Mouse (Mus musculus): ENCODE data around the gene Rasgrp3. TPM values are rescaled to one million over a fixed set of nuclear protein-coding genes. Genes with fewer than 3 reads are reported as not detected.
"Not testable (repeated sequence)": the region's sequence is repeated elsewhere in the genome, so short reads cannot be mapped to it uniquely, and the experiment has no call there.

Gene Rasgrp3
- polyA plus RNA-seq, 1 experiment from 2014 or later: 28.8 TPM

GRCm38 (mm10) chr17:75449022-75449421, 13.3 kb downstream of the Rasgrp3 start:
- Histone ChIP-seq H3K4me2 (replicated peaks; ENCODE audit: low read depth, low read length) (no peak overlapping the region), H3K9me3 (ENCODE audit: control insufficient read depth, low read length) (no peaks in the 10 kb centered on the region), H3K36me3 (ENCODE audit: control insufficient read depth, insufficient read depth, low read length) (no peaks in the 10 kb centered on the region), H3K27me3 (ENCODE audit: control insufficient read depth, insufficient read depth, low read length) (no peaks in the 10 kb centered on the region), H3K4me3 (ENCODE audit: low read length) (no peak overlapping the region), H3K27ac (ENCODE audit: low read depth, low read length) (no peak overlapping the region), H3K9ac (ENCODE audit: low read depth, low read length) (no peak overlapping the region), H3K4me1 (ENCODE audit: control insufficient read depth, insufficient read depth, low read length) (no peaks in the 10 kb centered on the region)
- 71% methylated on average over 1 of the region's 1 CpGs for WGBS
- no peak for ATAC-seq (ENCODE audit: low FRiP score, low TSS enrichment)

- Histone ChIP-seq H3K9me3 (ENCODE audit: control insufficient read depth, low read length) (no peaks in the 10 kb centered on the region), H3K4me1 (ENCODE audit: control insufficient read depth, insufficient read depth, low read length) (no peaks in the 10 kb centered on the region), H3K36me3 (ENCODE audit: control insufficient read depth, insufficient read depth, low read length) (no peaks in the 10 kb centered on the region), H3K4me2 (replicated peaks; ENCODE audit: low read depth, low read length) (no peak overlapping the region), H3K9ac (ENCODE audit: low read depth, low read length) (no peak overlapping the region), H3K27me3 (ENCODE audit: control insufficient read depth, insufficient read depth, low read length) (no peaks in the 10 kb centered on the region), H3K4me3 (ENCODE audit: low read length) (no peak overlapping the region), H3K27ac (ENCODE audit: low read depth, low read length) (no peak overlapping the region)
- no peak for ATAC-seq (ENCODE audit: low FRiP score, low TSS enrichment)
- WGBS: 81% methylated on average over 4 of the region's 4 CpGs
Measured at GRCm38 (mm10) chr17:75452313-75452712, 16.6 kb downstream of the Rasgrp3 start.

GRCm38 (mm10) chr17:75453639-75454038, 17.9 kb downstream of the Rasgrp3 start:
- H3K9me3 ChIP-seq (ENCODE audit: control insufficient read depth, low read length): no peaks in the 10 kb centered on the region
- H3K4me1 ChIP-seq (ENCODE audit: control insufficient read depth, insufficient read depth, low read length): no peaks in the 10 kb centered on the region
- ATAC-seq (ENCODE audit: low FRiP score, low TSS enrichment): no peak
- H3K27me3 ChIP-seq (ENCODE audit: control insufficient read depth, insufficient read depth, low read length): no peaks in the 10 kb centered on the region
- H3K9ac ChIP-seq (ENCODE audit: low read depth, low read length): no peak overlapping the region
- no peaks in the 10 kb centered on the region for H3K36me3 ChIP-seq (ENCODE audit: control insufficient read depth, insufficient read depth, low read length)
- no peak overlapping the region for H3K27ac ChIP-seq (ENCODE audit: low read depth, low read length)
- no peak overlapping the region for H3K4me3 ChIP-seq (ENCODE audit: low read length)
- H3K4me2 ChIP-seq (replicated peaks; ENCODE audit: low read depth, low read length): no peak overlapping the region

- not testable (repeated sequence) for H3K4me2 ChIP-seq (replicated peaks; ENCODE audit: low read depth, low read length); H3K9ac ChIP-seq (ENCODE audit: low read depth, low read length); H3K9me3 ChIP-seq (ENCODE audit: control insufficient read depth, low read length); H3K4me3 ChIP-seq (ENCODE audit: low read length); H3K27ac ChIP-seq (ENCODE audit: low read depth, low read length); H3K36me3 ChIP-seq (ENCODE audit: control insufficient read depth, insufficient read depth, low read length); ATAC-seq (ENCODE audit: low FRiP score, low TSS enrichment); H3K27me3 ChIP-seq (ENCODE audit: control insufficient read depth, insufficient read depth, low read length); H3K4me1 ChIP-seq (ENCODE audit: control insufficient read depth, insufficient read depth, low read length)
- WGBS: 92% methylated on average over 9 of the region's 9 CpGs
Measured at GRCm38 (mm10) chr17:75456096-75456495, 20.4 kb downstream of the Rasgrp3 start.

- Histone ChIP-seq H3K27ac (ENCODE audit: low read depth, low read length) (no peak overlapping the region), H3K4me2 (replicated peaks; ENCODE audit: low read depth, low read length) (no peak overlapping the region), H3K4me1 (ENCODE audit: control insufficient read depth, insufficient read depth, low read length) (peaks cover 9% of the 10 kb centered on the region), H3K36me3 (ENCODE audit: control insufficient read depth, insufficient read depth, low read length) (no peaks in the 10 kb centered on the region), H3K9ac (ENCODE audit: low read depth, low read length) (no peak overlapping the region), H3K4me3 (ENCODE audit: low read length) (no peak overlapping the region), H3K27me3 (ENCODE audit: control insufficient read depth, insufficient read depth, low read length) (no peaks in the 10 kb centered on the region), H3K9me3 (ENCODE audit: control insufficient read depth, low read length) (0 out of 2 replicates have a peak, but pooled peaks cover 4% of the 10 kb centered on the region)
- no peak for ATAC-seq (ENCODE audit: low FRiP score, low TSS enrichment)
- 91% methylated on average over 6 of the region's 6 CpGs for WGBS
Measured at GRCm38 (mm10) chr17:75460621-75461020, 24.9 kb downstream of the Rasgrp3 start.

- H3K27ac ChIP-seq (ENCODE audit: low read depth, low read length): no peak overlapping the region
- 95% methylated on average over 1 of the region's 1 CpGs for WGBS
- no peak overlapping the region for H3K4me3 ChIP-seq (ENCODE audit: low read length)
- H3K9me3 ChIP-seq (ENCODE audit: control insufficient read depth, low read length): 0 out of 2 replicates have a peak, but pooled peaks cover 4% of the 10 kb centered on the region
- no peaks in the 10 kb centered on the region for H3K27me3 ChIP-seq (ENCODE audit: control insufficient read depth, insufficient read depth, low read length)
- 0 out of 2 replicates have a peak, but pooled peaks have one; percentile 47 for ATAC-seq (ENCODE audit: low FRiP score, low TSS enrichment)
- no peak overlapping the region for H3K4me2 ChIP-seq (replicated peaks; ENCODE audit: low read depth, low read length)
- peaks cover 9% of the 10 kb centered on the region for H3K4me1 ChIP-seq (ENCODE audit: control insufficient read depth, insufficient read depth, low read length)
- no peak overlapping the region for H3K9ac ChIP-seq (ENCODE audit: low read depth, low read length)
- no peaks in the 10 kb centered on the region for H3K36me3 ChIP-seq (ENCODE audit: control insufficient read depth, insufficient read depth, low read length)
Measured at GRCm38 (mm10) chr17:75461771-75462170, 26.1 kb downstream of the Rasgrp3 start.

- not testable (repeated sequence) for H3K4me2 ChIP-seq (replicated peaks; ENCODE audit: low read depth, low read length); H3K36me3 ChIP-seq (ENCODE audit: control insufficient read depth, insufficient read depth, low read length); H3K9me3 ChIP-seq (ENCODE audit: control insufficient read depth, low read length); ATAC-seq (ENCODE audit: low FRiP score, low TSS enrichment); H3K27me3 ChIP-seq (ENCODE audit: control insufficient read depth, insufficient read depth, low read length); H3K27ac ChIP-seq (ENCODE audit: low read depth, low read length); H3K4me3 ChIP-seq (ENCODE audit: low read length); H3K9ac ChIP-seq (ENCODE audit: low read depth, low read length); H3K4me1 ChIP-seq (ENCODE audit: control insufficient read depth, insufficient read depth, low read length)
- 100% methylated on average over 1 of the region's 1 CpGs for WGBS
Measured at GRCm38 (mm10) chr17:75463223-75463622, 27.5 kb downstream of the Rasgrp3 start.

GRCm38 (mm10) chr17:75463645-75464044, 27.9 kb downstream of the Rasgrp3 start:
- H3K4me1 ChIP-seq (ENCODE audit: control insufficient read depth, insufficient read depth, low read length): peaks cover 9% of the 10 kb centered on the region
- H3K9ac ChIP-seq (ENCODE audit: low read depth, low read length): no peak overlapping the region
- no peak for ATAC-seq (ENCODE audit: low FRiP score, low TSS enrichment)
- H3K27ac ChIP-seq (ENCODE audit: low read depth, low read length): no peak overlapping the region
- 0 out of 2 replicates have a peak, but pooled peaks cover 4% of the 10 kb centered on the region for H3K9me3 ChIP-seq (ENCODE audit: control insufficient read depth, low read length)
- H3K36me3 ChIP-seq (ENCODE audit: control insufficient read depth, insufficient read depth, low read length): no peaks in the 10 kb centered on the region
- H3K4me2 ChIP-seq (replicated peaks; ENCODE audit: low read depth, low read length): no peak overlapping the region
- no peak overlapping the region for H3K4me3 ChIP-seq (ENCODE audit: low read length)
- WGBS: 79% methylated on average over 2 of the region's 2 CpGs
- H3K27me3 ChIP-seq (ENCODE audit: control insufficient read depth, insufficient read depth, low read length): no peaks in the 10 kb centered on the region

- ATAC-seq (ENCODE audit: low FRiP score, low TSS enrichment): peak; percentile 38
- Histone ChIP-seq H3K27ac (ENCODE audit: low read depth, low read length) (peak overlapping the region; percentile 17; the same call in 1 of the 2 replicates), H3K27me3 (ENCODE audit: control insufficient read depth, insufficient read depth, low read length) (no peaks in the 10 kb centered on the region), H3K36me3 (ENCODE audit: control insufficient read depth, insufficient read depth, low read length) (no peaks in the 10 kb centered on the region), H3K4me3 (ENCODE audit: low read length) (peak overlapping the region; percentile 13; the same call in 1 of the 2 replicates), H3K9me3 (ENCODE audit: control insufficient read depth, low read length) (0 out of 2 replicates have a peak, but pooled peaks cover 4% of the 10 kb centered on the region), H3K4me1 (ENCODE audit: control insufficient read depth, insufficient read depth, low read length) (peaks cover 9% of the 10 kb centered on the region), H3K4me2 (replicated peaks; ENCODE audit: low read depth, low read length) (peak overlapping the region; percentile 42), H3K9ac (ENCODE audit: low read depth, low read length) (0 out of 2 replicates have a peak overlapping the region, but pooled peaks have one; percentile 34)
- WGBS: 16% methylated on average over 9 of the region's 9 CpGs
Measured at GRCm38 (mm10) chr17:75464331-75464982, 28.8 kb downstream of the Rasgrp3 start.

Data from kidney, embryonic 14.5 days (tissue).